Mouse (Mus musculus): ENCODE data around the gene Gna13.

- TF ChIP-seq POLR2A (IDR thresholded peaks at IDR 0.05; ENCODE audit: low read depth, low read length): no peak
- no peak for TF ChIP-seq CTCF (IDR thresholded peaks at IDR 0.05; ENCODE audit: extremely low read depth, insufficient read depth, insufficient read length, insufficient replicate concordance)
Observed at GRCm38 (mm10) chr11:109340541-109340940, 22.1 kb upstream of the Gna13 start.

All from spleen, adult 2 months (tissue).